Mouse (Mus musculus): ENCODE measurements around the gene Adk.

Gene Adk

DNA sequence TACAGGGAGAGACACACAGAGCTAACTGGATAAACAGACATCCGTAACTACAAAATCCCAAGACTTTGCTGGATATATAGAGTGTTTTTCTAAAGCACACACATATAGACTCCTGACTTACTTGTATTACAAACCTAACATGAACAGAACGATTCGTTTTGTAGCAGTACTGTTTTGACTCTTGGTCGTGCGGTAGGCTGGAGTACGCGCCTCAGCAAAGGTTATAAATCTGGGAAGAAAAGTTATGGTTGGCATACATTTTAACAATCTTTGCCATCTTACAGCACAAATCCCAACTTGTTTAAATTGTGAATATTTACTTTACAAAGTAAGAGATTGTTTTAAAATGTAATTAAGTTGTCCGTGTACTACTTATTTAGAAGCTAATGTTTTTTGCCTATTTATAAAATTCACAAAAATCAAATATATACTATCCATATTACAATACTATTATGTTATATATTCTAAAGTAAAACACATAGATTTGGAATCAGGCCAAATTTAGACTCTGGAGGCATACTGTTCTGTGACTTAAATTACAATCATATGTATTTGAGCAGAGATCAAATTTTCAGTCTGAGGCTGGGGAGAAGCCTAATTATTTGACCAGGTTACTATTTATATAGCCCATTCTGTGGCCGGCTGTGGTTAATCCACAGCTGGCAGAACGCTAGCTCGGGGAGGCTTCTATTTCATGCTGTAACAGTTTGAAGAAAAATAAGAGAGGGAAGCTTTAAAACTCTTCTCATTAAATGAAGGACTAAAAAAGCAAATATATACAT lies 261.4 kb downstream of the Adk start:
- ChIA-PET POLR2A (interaction anchor here in 1 of 4 experiments (0.7 kb wide), 2 partner anchors 24 to 210 kb away, joined by 3 to 5 read pairs; no protein-coding TSS in a partner anchor), CTCF (no interaction called here)

DNA sequence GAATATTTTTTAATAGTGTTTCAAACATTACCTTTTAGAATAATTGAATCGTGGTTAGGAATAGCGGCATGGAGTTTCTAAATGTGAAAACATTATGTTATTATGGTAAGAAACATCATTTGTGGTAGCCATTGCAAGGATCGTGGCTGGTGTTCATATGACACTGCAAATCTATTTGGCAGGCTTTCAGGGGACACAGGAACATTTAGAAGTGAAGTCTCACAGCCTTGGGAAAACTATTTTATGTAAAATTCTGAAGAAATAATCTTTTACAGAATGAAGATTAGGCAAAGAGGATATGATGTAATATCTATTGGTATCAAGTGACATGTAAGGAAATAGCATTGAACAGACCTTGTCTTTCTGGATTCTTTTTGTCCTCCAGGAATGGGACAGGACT lies 262.1 kb downstream of the Adk start:
- POLR2A ChIA-PET, result no interaction called here

DNA sequence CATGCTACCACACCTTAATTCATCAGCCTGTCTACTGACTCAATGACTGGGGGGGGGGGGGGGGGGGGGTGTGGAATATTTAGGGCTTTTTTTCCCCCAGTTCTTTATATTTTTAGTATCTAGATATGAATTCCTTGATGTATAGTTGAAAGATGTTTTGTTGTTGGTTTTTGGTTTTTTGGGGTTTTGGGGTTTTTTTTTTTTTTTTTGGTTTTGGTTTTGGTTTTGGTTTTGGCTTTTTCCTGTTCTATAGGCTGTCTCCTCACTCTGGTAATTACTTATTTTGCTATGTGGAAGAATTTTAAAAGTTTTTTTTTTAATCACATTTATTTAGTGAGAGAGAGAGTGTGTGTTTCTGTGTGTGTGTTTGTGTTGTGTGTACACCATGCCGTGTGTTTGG lies 282.5 kb downstream of the Adk start:
- ChIA-PET CTCF (no interaction called here), POLR2A (no interaction called here)

More for the DNA sequence above, 262.1 kb downstream of the Adk start:
- CTCF ChIA-PET, result no interaction called here

DNA sequence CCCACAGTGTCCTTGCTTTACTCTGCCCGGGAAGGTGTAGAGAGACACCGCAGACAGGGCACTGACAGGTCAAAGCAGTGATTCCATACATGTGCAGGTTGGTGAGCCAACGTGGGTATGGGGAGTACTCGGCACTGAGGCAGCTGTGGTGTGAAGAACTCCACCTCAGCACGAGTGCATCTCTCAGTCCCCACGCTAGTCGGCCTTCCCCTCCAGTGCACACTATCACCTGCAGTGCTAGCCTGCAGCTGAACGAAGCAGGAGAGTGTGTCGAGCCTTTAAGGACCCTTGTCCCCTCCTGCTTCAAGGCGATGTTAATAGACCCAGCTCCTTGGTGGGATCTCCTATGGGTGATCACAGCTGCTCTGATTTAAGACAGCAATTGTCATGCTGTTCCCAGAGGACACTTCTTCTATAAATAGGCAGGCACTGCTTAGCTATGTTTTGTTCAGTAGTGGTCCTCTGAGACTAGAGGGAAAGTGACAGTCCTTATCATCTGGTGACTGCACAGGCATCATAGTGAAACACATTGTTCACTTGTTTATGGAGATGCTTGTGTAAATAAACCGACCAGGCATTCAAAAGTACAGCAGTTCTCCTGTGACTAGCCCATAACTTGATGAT lies 283.4 kb downstream of the Adk start:
- POLR2A ChIA-PET, result interaction anchor here in 2 of 4 experiments (0.6 to 0.9 kb wide), 2 partner anchors 156 to 497 kb away, joined by 5 to 6 read pairs; no protein-coding TSS in a partner anchor
- CTCF ChIA-PET, result no interaction called here

DNA sequence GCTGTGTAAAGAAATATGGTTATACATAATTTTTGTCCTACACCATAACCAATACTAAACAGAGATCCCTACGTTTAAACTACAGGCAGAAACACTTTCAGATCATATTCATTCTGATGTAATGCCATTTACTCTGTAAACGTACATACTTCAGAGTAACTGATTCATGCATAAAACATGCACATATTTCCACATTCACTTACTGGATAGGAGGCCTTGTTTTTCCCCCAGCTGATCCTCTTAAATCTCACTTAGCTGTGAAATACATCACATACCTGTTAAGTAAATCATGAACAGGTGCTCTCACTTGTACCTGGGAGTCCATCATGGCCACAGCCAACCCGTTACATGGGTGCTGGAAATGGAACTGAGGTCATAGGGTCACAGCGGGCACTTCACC lies 285.6 kb downstream of the Adk start:
- POLR2A ChIA-PET, result interaction anchor here in 1 of 4 experiments (0.6 kb wide), 1 partner anchor 25 kb away, joined by 5 read pairs; no protein-coding TSS in a partner anchor
- CTCF ChIA-PET, result no interaction called here

DNA sequence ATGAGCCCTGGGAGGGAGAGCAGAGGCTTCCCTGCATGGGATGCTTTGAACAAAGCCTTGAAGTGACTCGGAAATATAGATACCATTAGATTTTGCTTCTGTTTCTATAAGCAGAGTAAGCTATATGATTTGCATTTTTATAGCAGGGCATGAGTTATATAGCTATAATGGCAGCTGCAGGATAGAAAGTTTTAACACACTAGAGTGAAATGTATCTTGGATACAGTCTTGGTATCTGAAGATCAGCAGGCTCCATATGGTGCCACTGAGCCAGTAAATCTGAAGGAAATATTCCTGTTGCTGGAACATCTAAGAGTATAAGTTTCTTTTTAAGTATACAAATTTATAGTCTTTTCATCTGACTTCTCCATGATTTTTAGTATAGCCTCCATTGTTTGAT lies 288.8 kb downstream of the Adk start:
- POLR2A ChIA-PET, result no interaction called here
- CTCF ChIA-PET, result no interaction called here

DNA sequence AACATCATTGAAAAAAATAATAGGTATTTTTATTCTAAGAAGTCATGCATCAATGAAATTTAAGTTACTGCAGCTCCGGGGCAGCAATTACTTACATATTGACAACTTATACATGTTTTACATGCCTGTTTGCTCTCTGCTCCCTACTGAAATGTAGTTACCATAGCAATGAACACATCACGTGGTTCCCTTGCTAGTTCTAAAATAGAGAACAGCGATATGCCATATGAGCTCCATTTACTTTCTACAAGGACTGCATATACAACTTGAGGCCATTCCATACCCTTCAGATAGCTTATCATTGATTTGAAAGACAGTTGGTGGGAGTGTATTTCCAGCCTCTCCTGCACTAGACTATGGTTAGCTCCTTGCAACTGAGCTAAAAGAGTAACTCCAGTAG lies 290.6 kb downstream of the Adk start:
- ChIA-PET CTCF (interaction anchor here in 1 of 4 experiments (0.6 kb wide), 1 partner anchor 470 kb away, joined by 4 read pairs; no protein-coding TSS in a partner anchor), POLR2A (interaction anchor here in 1 of 4 experiments (1.3 kb wide), 1 partner anchor 10 kb away, joined by 3 read pairs; no protein-coding TSS in a partner anchor)

DNA sequence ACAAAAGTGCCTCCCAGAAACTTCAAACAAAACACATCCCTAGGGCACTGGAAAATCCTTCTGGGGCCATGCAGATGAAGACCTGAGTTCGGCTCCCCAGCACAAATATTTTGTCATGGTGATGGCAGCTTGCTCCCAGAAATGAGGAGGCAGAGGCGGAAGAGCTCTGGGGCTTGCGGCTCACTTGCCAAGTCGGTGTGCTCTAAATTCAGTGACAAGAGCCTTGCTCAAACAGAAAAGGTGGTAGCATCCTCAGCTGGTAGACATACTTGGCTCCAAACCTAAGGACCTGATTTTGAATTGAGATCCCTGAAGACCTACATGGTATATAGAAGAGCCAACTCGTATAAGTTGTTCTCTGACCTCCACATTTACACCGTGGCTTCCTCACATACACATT lies 292.5 kb downstream of the Adk start:
- POLR2A ChIA-PET, result no interaction called here

DNA sequence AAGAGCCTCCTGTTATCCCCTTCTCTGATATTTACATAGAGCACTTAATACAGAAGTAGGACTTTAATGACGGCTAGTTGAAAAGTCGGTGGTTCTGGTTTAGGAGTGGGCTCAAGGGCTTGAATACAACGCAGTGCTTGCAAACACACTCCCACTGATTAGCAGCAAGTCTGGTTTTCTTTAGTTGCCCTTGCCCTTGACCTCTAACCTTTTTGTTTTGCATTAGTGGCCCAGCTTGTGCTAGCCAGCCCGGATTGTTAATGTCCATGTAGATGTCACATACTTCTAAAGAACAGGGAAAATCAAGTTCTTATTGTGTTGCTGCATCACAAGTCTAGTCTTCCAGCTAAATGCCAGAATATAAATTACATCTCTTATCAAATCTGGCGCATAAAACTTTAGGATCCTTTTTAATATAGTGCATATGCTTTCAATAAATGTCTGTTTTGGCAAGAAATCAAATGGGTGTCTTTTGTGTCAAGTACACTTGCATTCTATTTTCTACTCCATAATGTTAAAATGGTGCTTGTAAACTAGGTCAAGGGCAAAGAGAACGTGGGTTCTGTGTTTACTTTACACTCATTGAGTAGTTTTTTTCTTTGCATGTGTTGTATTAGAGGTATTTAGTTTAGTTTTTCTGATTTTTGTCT lies 296.4 kb downstream of the Adk start:
- POLR2A ChIA-PET, result no interaction called here
- CTCF ChIA-PET, result no interaction called here

More for the DNA sequence above, 292.5 kb downstream of the Adk start:
- CTCF ChIA-PET, result no interaction called here

DNA sequence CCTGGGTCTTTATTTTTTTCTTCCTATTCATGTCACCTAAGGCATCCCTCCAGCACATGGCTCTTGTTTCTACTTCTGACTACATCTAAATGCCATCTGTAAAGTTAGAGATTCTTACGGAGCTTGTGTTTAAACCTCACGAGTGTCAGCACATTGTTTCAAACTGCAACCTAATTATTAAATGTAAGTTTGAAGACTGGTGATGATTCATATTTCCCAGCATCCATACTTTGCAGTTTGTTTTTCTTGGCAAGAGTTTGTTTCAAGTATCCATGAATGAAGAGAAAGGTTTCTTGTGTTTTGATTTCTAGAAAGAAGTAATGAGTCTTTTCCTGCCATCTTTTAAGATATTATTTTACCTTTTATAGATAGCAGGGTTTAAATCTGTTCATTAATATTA lies 299.3 kb downstream of the Adk start:
- POLR2A ChIA-PET, result no interaction called here
- CTCF ChIA-PET, result no interaction called here

DNA sequence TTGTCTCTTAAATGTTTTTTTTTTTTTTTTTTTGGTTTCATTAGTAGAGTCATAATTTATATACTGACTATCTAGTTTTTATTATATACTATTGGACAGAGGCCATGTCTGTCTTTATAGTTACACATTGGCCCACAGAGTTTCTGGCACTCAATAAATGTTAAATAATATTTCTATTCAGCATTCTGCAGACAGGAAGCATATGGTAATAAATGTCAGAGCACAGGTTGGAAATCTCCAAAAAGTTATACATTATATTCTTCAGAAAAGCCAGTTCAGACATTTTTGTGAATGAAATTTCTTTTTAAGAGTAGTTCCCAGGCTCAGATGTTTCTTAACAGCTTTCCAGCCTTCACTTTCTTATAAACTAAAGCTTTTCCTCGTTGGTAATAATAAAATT lies 303.9 kb downstream of the Adk start:
- ChIA-PET POLR2A (interaction anchor here in 2 of 4 experiments (0.6 to 1.0 kb wide), 2 partner anchors 10 to 214 kb away, joined by 4 to 5 read pairs; no protein-coding TSS in a partner anchor), CTCF (no interaction called here)

DNA sequence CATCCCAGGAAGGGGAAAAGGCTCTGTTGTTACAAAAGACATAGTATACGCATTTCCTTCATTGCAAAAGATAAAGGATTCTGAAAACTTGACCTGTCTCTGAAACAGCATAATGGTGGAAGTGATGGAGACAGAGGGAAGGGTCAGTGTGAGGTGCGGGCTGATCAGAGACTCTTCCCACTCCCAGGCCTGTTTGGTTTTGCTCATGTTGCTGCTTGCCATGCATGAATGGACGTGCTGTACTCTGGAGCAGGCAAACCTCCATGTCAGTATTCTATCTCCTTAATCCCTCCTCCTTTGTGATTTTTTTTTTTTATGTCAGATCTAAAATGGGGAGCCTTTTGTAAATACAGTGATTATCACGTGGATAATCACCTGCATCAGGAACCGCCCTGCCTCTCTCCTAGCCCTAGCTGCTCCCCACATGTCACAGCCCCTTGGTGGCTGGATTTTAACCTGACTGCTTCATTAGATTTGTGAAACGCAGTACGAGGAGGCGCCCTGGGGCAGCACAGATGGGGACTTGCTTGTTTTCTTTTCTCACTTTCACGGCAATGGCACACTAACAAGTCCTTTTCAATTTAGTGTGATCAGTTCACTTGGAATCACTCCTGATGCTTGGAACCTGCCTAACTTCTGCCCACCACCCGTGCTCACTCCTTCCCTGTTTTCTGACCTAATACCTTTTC lies 307.0 kb downstream of the Adk start:
- CTCF ChIA-PET, result no interaction called here
- POLR2A ChIA-PET, result no interaction called here

DNA sequence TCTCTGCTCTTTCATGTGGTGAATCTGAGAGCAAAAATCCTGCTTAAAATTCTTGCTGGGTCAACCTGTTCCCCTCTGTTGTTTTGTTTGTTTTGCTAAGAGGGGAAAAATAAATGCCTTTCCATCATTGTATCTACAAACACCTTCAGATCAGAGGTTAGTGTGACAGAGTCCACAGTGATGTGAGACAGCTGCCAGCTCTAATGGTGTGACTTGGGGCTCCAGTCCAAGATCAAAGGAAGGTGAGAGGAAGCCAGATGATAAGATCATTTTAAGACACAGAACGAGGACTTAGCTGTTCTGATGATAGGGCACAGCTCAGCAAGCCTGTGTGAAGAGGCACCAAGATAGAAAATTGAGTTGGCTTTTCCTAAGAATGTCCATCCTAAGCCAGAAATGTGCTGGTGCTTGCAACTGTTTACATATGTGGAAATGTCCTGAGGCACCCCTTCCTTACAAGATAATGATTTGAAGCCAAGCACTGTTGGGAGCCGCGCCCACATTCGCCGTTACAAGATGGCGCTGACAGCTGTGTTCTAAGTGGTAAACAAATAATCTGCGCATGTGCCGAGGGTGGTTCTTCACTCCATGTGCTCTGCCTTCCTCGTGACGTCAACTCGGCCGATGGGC lies 307.6 kb downstream of the Adk start:
- CTCF ChIA-PET, result no interaction called here

DNA sequence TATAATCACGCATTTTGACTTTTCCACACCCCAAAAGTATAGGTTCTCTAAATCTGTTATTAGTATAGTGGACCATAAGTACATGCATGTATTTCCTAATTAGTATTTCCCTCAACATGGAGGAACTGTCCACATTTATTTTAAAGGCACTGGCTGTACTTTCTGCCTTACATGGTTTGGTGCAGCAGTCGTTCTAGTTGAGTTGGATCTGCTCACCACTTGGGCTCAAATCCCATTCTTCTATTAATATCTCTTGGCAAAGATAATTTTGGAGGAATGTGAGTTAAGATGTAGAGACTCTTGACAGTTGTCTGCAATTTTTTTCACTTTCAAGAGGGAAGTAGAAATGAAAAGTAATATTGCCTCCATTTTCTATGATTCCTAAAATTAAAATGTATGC lies 314.7 kb downstream of the Adk start:
- CTCF ChIA-PET, result no interaction called here

More for the DNA sequence above, 307.6 kb downstream of the Adk start:
- POLR2A ChIA-PET, result no interaction called here

DNA sequence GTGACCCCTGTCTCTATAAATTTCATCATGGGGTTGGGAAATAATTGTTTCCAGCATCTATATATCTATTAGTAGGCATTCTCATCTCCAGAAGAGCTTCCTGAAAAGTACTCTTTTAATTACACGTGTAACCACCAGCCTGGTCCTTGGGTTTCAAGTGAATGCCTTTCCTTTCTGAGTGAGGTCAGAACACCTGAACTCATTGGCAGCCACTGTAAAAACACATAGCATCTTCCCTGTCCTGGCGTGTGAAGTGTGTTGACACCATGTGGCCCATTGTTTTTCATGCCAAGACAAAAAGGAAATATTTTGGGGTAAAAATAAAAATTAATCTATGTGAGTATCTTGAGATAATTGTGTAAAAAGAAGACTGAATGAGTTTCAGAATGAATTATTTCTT lies 316.2 kb downstream of the Adk start:
- ChIA-PET POLR2A (interaction anchor here in 1 of 4 experiments (0.7 kb wide), 1 partner anchor 11 kb away, joined by 3 read pairs; no protein-coding TSS in a partner anchor), CTCF (interaction anchor here in 1 of 4 experiments (0.7 kb wide), 1 partner anchor 444 kb away, joined by 8 read pairs; no protein-coding TSS in a partner anchor)

More for the DNA sequence above, 314.7 kb downstream of the Adk start:
- POLR2A ChIA-PET, result no interaction called here

DNA sequence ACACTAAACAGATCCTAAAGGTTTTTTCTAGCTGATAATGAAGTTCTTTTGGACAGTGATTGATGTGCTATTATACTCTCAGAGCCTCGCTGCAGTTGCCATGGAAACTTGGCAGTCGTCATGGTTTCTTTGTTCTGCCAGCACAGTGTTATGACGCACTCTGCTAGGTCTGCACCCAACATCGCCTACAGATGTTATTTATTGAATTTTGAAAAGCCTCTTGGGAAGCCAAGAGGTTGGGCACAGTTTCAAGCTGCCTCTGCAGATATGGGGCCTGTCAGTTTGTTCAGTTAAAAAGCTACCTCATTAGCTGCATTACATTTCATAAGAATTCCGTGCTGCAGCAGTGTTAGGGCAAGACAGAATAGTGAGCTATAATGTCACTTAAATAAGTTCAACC lies 316.8 kb downstream of the Adk start:
- CTCF ChIA-PET, result interaction anchor here in 1 of 4 experiments (0.7 kb wide), 1 partner anchor 444 kb away, joined by 8 read pairs; no protein-coding TSS in a partner anchor
- POLR2A ChIA-PET, result interaction anchor here in 1 of 4 experiments (0.7 kb wide), 1 partner anchor 11 kb away, joined by 3 read pairs; no protein-coding TSS in a partner anchor

DNA sequence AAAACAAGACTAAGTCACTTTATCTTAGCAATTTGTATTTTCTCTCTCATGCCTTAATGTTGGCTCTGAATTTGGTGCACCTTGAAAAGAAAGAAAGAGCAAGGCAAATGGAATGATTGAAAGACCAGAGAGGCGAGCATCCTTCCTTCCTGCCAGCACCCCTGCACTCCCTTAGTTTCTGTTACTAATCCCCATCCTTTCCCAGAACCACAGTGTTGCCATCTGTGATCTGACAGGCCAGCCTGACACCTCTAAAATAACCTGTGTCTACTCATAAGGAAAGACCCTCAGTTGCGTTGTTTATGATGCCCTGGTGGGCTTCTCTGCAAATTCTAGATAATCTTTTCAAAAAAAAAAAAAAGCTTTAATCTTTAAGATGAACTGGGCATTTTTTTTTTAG lies 319.6 kb downstream of the Adk start:
- POLR2A ChIA-PET, result no interaction called here
- CTCF ChIA-PET, result interaction anchor here in 1 of 4 experiments (0.6 kb wide), 1 partner anchor 49 kb away, joined by 13 read pairs; no protein-coding TSS in a partner anchor

DNA sequence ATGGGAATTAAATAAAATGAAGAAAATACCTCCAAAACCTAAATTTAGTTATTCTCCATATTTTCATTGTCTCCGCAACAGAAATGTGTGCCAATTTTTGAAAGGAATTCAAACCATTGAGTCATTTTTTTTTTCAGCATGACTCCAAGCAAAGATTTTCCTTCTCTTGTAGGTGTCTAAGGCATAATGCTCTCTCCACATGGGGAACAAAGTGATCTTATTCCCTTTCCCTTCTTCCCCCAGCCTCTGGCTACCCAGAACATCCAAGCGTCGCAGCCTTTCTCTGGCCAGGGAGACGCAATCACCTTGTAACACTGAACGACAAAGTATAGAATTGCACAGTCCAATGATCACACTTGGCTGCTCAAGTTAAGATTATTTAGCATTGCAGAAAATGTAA lies 320.3 kb downstream of the Adk start:
- CTCF ChIA-PET, result interaction anchor here in 1 of 4 experiments (0.6 kb wide), 1 partner anchor 48 kb away, joined by 13 read pairs; no protein-coding TSS in a partner anchor
- POLR2A ChIA-PET, result no interaction called here
